In genomic region chr6:134559635-134560034, GRCm38 (mm10) we compare ENCODE assay signal across 17 mouse cellular contexts.
"Had no signal": no experiment of that assay in that cellular context is flagged by ENCODE, and none has a peak within 500 bp of the region (broad histone marks: within the 10 kb centered on the region; RNA-seq: fewer than 3 reads in every experiment).

No protein-coding gene starts in this region.

- H3K9me3 ChIP-seq: limb, embryonic 12.5 days; liver, embryonic 13.5 days; midbrain, embryonic 10.5 days; neural tube, embryonic 13.5 days; stomach, embryonic 15.5 days had no signal

- ATAC-seq: inflammation-experienced regulatory T-cells, adult 6 months; intestine, postnatal 0 days had no signal

- H3K9ac ChIP-seq: limb, embryonic 12.5 days; liver, embryonic 13.5 days; lung, embryonic 14.5 days; neural tube, embryonic 13.5 days; stomach, embryonic 15.5 days had no signal

- H3K4me2 ChIP-seq: limb, embryonic 12.5 days; liver, embryonic 13.5 days; lung, embryonic 14.5 days; neural tube, embryonic 13.5 days; stomach, embryonic 15.5 days had no signal

- H3K36me3 ChIP-seq: liver, embryonic 13.5 days; midbrain, embryonic 10.5 days; neural tube, embryonic 13.5 days; stomach, embryonic 15.5 days had no signal

- H3K27ac ChIP-seq: layer of hippocampus, adult 2 months; limb, embryonic 12.5 days; liver, embryonic 13.5 days; midbrain, embryonic 10.5 days; neural tube, embryonic 13.5 days; stomach, embryonic 15.5 days had no signal

- DNase-seq: kidney, adult 9 months; kidney, postnatal 10 days; kidney, postnatal 4 days; liver, embryonic 13.5 days; lung, embryonic 14.5 days; lung, postnatal 36 days; midbrain, embryonic 14.5 days; right cerebral cortex, postnatal 14 days; thymus, adult 2 months; thymus, postnatal 25 days had no signal

- H3K27me3 ChIP-seq: limb, embryonic 12.5 days; liver, embryonic 13.5 days; neural tube, embryonic 13.5 days; stomach, embryonic 15.5 days had no signal

- H3K4me3 ChIP-seq: layer of hippocampus, adult 2 months; limb, embryonic 12.5 days; liver, embryonic 13.5 days; midbrain, embryonic 10.5 days; neural tube, embryonic 13.5 days; stomach, embryonic 15.5 days had no signal
